Mouse (Mus musculus) left cerebral cortex, adult 2 months (tissue): Measurements from ENCODE around the gene Wdr25. TPM values are rescaled to one million over a fixed set of nuclear protein-coding genes. Genes with fewer than 3 reads are reported as not detected.

Experiments
- DNase-seq, 2 experiments: peaks; one replicate each; pipeline ENCODE4 v3.0.0; 2021 to 2022; ENCODE audit warnings: low spot score in 2 of 2, mixed read lengths in 1 of 2; ENCODE audit errors: extremely low spot score in 1 of 2
- H3K27ac ChIP-seq: fragments of 200-600 bp; 2 replicates; pipeline ENCODE4 v1.8.1; 2022
- H3K4me3 ChIP-seq: fragments of 200-600 bp; 2 replicates; pipeline ENCODE4 v1.8.1; 2022
- CTCF ChIP-seq: fragments of 200-600 bp; IDR thresholded peaks from 2 replicates; pipeline ENCODE4 v1.8.1; 2022; ENCODE audit warnings: antibody characterized with exemption, mild to moderate bottlenecking, moderate library complexity
- intact Hi-C: fragments of 180-260 bp; cut with DNase I; formaldehyde crosslinking; loops from one replicate; pipeline ENCODE4 v1.15.1; 2025
- total RNA-seq, 2 experiments: library from RNA; stranded (reverse); gene quantifications; 2 replicates each; pipeline ENCODE4 v1.2.3; 2021

Gene Wdr25
- total RNA-seq, 2 experiments from 2014 or later: 10.2 to 13.4 TPM

DNA sequence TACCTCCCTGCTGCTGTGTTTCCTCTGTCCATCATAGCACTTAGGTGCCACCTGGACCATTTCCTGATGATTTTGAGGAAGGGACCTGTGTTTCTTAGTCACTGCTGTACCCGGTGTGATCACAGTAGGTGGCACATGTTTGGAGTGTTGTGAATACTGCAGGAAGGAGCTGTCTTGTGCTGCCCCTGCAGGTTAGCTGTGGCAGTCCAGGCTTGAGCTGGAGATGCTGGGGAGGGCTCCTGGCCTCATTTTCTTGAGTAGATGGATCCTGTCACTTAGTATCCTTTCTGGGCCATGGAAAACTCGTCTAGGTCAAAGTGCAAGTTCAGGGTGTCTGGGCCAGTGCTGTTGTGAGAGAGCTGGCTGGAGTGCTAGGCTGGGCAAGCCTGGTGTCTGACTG, 47.9 kb downstream of the Wdr25 start:
- no peak overlapping the region for H3K27ac ChIP-seq
- peak; percentile 15; the same call in 1 of the 2 replicates for TF ChIP-seq CTCF
- intact Hi-C loops: no loop called here
- no peak for DNase-seq
- no peak overlapping the region for H3K4me3 ChIP-seq

DNA sequence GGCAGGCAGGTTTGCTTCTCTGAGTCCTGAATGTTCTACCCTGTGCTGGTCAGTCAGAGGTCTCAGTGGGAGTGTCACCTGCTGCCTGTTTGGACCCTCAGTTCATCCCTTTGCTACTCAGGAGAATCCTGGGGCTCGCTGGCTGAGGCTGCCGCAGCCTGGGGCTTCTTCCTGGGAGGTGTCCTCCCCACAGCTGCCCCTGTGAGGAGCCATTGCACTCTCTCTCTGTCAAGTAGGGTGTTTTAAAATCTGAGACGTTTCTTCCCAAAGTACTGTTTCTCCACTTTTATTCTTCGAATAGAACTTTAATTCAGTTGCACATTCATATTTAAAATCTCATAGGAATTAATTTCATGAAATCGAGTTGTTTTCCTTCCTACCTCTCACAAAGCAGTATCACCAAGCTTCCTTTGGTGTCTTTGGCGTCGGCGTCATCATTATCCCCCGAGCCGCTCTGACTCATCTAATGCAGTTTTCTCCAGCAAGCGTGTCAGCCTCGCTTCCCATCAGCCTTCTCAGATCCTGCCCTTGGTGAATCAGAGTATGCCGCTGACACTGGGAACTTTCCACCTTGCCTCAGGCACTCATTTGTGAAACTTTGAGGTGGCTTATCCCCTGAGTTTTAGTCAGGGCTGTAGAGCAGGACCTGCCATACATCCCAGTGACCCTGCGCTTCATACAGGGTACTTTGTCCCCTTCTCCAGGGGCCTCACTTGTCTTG, 48.9 kb downstream of the Wdr25 start:
- H3K27ac ChIP-seq: no peak overlapping the region
- peak in 1 of 2 experiments; percentile 43 for DNase-seq
- no peak overlapping the region for H3K4me3 ChIP-seq
- TF ChIP-seq CTCF: peak; percentile 40
- intact Hi-C loops: no loop called here

DNA sequence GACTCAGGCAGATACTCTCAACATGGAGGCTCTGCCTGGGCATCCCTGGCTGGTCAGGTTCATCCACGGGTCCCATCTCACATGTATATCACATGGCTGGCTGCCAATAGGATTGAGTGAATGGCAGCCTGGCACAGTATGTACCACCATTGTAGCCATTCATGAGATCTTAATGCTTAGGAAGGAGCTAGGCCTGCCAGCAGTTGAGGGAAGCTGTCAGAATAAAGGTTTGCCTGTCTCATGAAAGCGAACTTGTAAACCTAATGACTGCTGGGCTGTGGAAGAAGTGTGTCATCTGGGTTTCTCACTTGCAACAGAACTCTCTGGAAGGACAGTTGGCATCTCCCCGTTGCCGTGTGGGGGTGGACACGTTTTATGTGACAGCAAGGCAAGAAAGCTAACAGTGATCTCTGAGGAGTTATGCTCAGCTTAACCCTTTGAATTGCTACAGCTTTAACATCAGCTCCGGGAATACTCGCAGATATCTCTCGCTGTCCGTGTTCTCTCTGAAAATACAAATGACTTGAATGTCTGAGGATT, 59.6 kb downstream of the Wdr25 start:
- no peak overlapping the region for H3K27ac ChIP-seq
- no peak overlapping the region for H3K4me3 ChIP-seq
- TF ChIP-seq CTCF: no peak
- intact Hi-C loops: loop anchor here (10.0 kb wide), 1 partner anchor 442 kb away; no protein-coding TSS in a partner anchor
- no peak for DNase-seq

DNA sequence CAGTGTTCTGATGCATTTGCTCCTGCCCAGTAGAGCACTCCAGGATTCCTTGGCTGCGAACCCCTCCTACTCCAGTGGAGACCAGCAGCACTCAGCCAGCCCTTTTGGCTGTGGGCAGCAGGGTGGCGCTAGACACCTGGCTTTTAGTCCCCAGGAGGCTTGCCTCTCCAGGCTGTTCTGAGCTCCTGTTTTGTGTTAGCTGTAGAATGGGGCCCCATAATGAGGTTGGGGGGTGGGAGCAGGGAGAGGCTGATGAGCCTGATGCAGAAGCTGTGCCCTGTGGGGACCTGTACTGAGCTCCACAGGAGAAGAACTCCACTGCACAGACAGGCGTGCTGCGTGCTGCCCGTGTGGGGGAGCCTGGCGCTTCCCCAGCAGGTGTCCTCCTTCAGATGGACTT, 60.4 kb downstream of the Wdr25 start:
- peak in 1 of 2 experiments; percentile 40 for DNase-seq
- H3K27ac ChIP-seq: no peak overlapping the region
- H3K4me3 ChIP-seq: no peak overlapping the region
- intact Hi-C loops: loop anchor here (10.0 kb wide), 1 partner anchor 441 kb away; no protein-coding TSS in a partner anchor
- peak; percentile 61 for TF ChIP-seq CTCF

DNA sequence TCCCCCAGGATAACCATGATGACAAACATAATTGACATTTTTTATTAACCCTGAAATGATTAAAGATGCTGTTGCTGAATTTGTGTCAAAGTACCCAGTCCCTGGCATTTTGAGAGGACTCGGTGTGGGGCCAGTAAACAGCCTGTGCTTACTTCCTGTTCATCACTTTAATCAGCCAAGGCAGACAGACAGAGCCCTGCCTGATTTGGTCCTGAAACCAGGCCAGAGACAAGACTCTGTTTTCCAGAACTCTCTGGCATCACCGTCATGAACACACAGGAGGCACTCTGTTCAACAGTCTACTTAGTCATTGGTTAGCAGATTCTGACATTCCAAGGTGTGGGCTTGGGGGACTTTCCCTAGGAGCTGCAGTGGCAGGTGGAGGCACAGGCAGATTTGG, 61.0 kb downstream of the Wdr25 start:
- intact Hi-C loops: loop anchor here (10.0 kb wide), 1 partner anchor 440 kb away; no protein-coding TSS in a partner anchor

DNA sequence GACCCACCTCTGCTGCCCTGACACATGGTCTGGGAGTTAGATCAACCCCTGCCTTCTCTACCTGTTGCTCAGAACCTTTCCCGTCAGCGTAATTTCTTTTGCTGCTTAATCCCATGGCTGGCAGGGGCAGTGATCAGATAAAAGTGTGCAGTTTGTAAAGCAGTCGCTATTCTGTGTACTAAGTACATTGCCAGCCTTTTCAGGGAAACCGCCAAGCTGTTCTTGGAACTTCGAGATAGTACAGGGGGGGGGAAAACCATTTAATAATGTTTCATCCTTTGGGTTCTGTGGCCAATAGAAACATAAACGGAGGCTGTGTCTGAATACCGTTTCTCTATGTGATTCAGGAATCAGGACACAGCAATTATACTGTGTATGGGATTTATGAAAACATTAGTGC, 65.1 kb downstream of the Wdr25 start:
- intact Hi-C loops: loop anchor here (10.0 kb wide), 1 partner anchor 436 kb away; no protein-coding TSS in a partner anchor
- Histone ChIP-seq H3K4me3 (no peak overlapping the region), H3K27ac (no peak overlapping the region)
- DNase-seq: no peak
- no peak for TF ChIP-seq CTCF

More for the DNA sequence above, 61.0 kb downstream of the Wdr25 start:
- Histone ChIP-seq H3K27ac (no peak overlapping the region), H3K4me3 (no peak overlapping the region)
- DNase-seq: no peak
- TF ChIP-seq CTCF: no peak

DNA sequence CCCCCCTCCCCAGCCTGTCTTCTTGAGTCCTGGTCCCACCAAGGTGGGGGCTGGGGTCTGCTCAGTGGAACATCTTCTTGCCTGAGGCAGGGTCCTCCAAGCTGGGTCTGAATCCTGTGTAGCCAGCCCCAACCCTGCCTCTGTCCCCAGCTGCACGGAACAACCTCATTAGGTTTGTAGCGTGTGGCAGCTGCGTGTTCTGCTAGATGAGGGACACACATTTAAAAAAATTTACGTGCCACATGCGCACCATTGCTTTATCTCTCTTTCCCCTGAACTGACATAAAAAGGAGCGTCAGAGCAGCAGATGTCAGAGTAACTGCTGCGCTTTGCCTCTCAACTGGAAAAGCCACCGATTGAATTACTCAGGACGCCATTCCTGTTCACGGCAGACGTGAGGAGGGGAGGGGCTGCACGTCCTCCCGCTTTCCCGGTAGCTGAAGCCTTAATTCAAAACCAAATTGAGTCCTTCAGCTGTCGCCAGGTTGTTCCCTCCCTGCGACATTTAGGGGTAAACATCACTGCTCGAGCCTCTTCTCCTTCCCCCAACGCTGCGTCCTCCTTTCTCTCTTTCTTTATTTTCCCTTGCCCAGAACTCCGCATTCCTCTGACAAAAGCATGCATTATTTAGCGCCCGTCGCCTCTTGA, 65.7 kb downstream of the Wdr25 start:
- H3K4me3 ChIP-seq: peak overlapping the region; percentile 42
- no peak for TF ChIP-seq CTCF
- intact Hi-C loops: loop anchor here (10.0 kb wide), 1 partner anchor 436 kb away; no protein-coding TSS in a partner anchor
- DNase-seq: no peak
- H3K27ac ChIP-seq: no peak overlapping the region

DNA sequence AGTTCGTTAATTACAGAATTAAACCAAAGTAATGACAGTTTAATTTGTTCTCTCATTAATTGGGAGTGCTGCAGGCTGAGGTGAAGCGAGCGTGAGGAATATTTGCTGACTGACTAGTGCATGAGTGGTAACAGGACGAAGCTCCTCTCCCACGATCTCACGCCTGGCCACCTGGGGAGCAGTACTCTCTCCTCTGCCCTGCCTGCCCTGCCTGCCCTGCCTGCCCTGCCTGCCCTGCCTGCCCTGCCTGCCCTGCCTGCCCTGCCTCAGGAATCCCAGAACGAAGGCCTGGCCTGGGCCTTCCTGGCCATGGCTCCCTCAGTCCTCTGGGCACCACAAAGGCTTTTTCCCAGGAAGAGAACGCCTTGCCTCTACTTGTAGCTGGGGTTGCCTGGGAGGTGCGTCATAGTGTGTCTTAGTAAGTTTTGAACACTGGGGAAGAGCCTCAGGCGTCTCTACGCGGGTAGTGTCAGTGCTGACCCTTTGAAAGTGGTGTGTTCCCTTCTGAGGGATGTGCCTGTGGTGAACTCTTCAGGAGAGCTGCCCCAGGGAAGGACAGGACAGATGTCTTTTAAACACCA, 66.3 kb downstream of the Wdr25 start:
- TF ChIP-seq CTCF: no peak
- DNase-seq: no peak
- Histone ChIP-seq H3K27ac (no peak overlapping the region), H3K4me3 (peak overlapping the region; percentile 42)
- intact Hi-C loops: loop anchor here (10.0 kb wide), 1 partner anchor 435 kb away; no protein-coding TSS in a partner anchor

DNA sequence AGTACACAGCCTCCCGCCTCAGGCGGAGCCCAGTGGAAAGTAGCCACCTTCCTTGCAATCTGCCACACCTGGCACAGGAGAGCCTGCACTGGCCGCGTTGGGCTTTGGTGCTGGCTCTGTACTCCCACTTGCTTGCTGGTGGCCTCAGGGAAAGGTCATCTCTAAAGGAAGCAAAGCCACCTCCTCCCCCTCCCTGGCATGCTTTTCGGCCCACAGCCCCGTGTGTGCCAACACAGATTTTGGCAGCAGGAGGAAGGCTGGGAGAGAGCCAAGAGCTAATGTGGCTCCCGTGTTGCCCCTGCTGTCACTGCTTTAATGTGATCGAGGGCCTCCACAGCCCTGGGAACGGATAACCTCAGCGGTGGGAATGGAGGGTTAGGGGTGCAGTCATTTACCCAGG, 66.8 kb downstream of the Wdr25 start:
- no peak overlapping the region for H3K4me3 ChIP-seq
- no peak for TF ChIP-seq CTCF
- intact Hi-C loops: no loop called here
- peak in 1 of 2 experiments; percentile 40 for DNase-seq
- H3K27ac ChIP-seq: no peak overlapping the region

DNA sequence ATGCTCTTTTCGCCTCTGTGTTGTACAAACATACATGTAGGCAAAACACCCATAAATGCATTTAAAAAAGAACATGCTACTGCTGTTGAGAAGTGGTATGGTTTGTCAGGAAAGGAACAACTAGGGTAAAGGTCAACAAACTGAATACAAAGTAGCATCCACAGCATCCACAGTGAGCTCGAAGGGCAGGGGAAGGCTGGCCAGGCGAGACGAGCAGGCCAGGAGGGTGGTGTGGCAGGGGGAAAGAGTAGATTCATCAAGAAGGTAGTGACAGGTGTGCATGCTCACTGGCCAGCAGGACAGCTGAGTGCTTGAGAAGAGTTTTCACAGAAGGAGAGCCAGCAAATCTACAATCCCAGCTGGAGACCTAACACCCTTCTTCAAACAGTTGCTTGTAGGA, 74.2 kb downstream of the Wdr25 start:
- TF ChIP-seq CTCF: no peak
- intact Hi-C loops: no loop called here
- H3K27ac ChIP-seq: no peak overlapping the region
- no peak overlapping the region for H3K4me3 ChIP-seq
- DNase-seq: no peak

DNA sequence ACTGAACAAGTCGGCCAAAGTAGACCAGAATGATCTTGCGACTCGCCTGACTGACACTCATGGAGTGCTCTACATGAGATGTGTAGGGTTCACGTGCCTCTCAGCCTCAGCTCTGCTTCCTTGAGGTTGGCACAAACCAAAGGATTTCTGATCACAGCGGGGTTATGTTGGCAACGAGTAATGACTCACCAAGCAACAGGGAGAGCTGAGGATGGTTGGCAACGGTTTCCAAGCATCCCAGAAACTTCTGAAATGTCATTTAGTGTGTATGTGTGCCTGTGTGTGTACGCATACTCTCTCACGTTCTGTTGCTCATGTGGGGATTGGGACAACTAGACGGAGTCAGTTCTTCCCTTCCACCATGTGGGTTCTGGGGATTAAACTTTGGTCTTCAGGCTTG, 74.6 kb downstream of the Wdr25 start:
- DNase-seq: peak; percentile 33 to 38
- no peak for TF ChIP-seq CTCF
- no peak overlapping the region for H3K4me3 ChIP-seq
- H3K27ac ChIP-seq: no peak overlapping the region
- intact Hi-C loops: no loop called here

DNA sequence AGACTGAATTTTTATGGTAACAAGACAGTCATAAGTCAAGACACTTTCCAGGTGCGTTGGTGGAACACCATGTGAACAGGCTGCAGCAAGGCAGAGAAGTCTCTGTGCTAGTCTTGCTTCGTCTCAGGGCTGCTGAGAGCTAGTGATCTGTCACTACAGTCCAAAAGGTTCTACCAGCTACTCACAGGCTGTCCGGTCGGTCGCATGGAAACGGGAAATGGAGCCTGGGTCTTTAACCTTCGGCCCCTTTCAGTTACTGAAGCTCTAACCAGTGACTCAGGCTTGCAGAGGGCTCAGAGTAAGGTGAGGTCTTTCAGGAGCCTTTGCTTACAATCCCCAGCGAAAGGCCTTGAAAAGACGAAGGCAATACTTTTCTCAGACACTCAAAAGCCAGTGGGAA, 78.0 kb downstream of the Wdr25 start:
- DNase-seq: no peak
- no peak overlapping the region for H3K27ac ChIP-seq
- TF ChIP-seq CTCF: no peak
- intact Hi-C loops: no loop called here
- no peak overlapping the region for H3K4me3 ChIP-seq
